Mouse (Mus musculus) midbrain, embryonic 12.5 days (tissue): ENCODE measurements around the gene Galnt6. TPM values are rescaled to one million over a fixed set of nuclear protein-coding genes. Genes with fewer than 3 reads are reported as not detected.

ENCODE experiments used
- microRNA-seq: library from miRNA; unstranded; fragments of <30 nt; microRNA quantifications from one replicate; pipeline ENCODE4, GENCODE M21; 2017
- polyA plus RNA-seq: library from polyadenylated mRNA; unstranded; fragments of >200 nt; fragmentation: Nextera tagmentation; extraction: Ambion mirVana; gene quantifications from 2 replicates; pipeline ENCODE4 v1.2.1, GENCODE M21; 2016

Galnt6 gene
- polyA plus RNA-seq, 1 experiment from 2014 or later: 0.18 TPM

Small RNA genes lying within 50 kb of the gene (microRNA-seq; reads per million reads assigned to microRNA genes)
- gene Mir6961: not detected

Other genes with a start within 250 kb of the Galnt6 start
- gene Csrnp2, start 233.9 kb downstream of the Galnt6 start, polyA plus RNA-seq: 37.1 and 41.9 TPM in 2 replicates
- gene Tfcp2, start 177.4 kb downstream of the Galnt6 start, polyA plus RNA-seq: 50.3 and 51.1 TPM in 2 replicates
- 32.4 and 34.4 TPM in 2 replicates for gene Pou6f1, start 129.4 kb downstream of the Galnt6 start, polyA plus RNA-seq
- gene Dazap2, start 114.0 kb downstream of the Galnt6 start, polyA plus RNA-seq: 187 and 192 TPM in 2 replicates
- 4.1 and 5.5 TPM in 2 replicates for gene Smagp, start 92.4 kb downstream of the Galnt6 start, polyA plus RNA-seq
- gene Bin2, start 59.8 kb downstream of the Galnt6 start, polyA plus RNA-seq: 2.0 and 3.4 TPM in 2 replicates
- gene Cela1, start 41.5 kb downstream of the Galnt6 start, polyA plus RNA-seq: 0.97 and 1.4 TPM in 2 replicates
- gene Slc4a8, start 32.4 kb upstream of the Galnt6 start, polyA plus RNA-seq: 13.1 and 16.0 TPM in 2 replicates
- 20.5 and 23.5 TPM in 2 replicates for gene Scn8a, start 140.5 kb upstream of the Galnt6 start, polyA plus RNA-seq